16 mouse cellular contexts compared by ENCODE assay signal in the genomic region with DNA sequence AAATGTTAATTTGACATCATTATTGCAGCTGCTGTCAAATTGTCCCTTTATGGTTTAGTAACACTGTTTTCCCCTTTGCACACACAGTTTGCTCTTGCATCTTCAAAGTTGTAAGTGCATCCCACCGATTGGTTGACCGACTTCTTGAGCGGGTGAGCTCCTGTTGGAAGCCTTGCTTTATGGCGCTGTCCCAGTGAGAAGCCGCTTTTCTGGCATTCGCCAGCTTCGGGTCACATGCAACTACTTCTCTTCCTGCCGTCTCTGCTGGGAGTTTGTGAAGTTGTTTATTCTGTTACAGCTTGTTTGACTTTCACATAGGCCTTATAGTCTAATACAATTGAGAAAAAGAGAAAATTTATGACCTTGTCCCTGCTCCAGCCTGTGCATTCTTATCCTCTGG.
"Had no signal": no experiment of that assay in that cellular context is flagged by ENCODE, and none has a peak within 500 bp of the region (broad histone marks: within the 10 kb centered on the region; RNA-seq: fewer than 3 reads in every experiment).

No protein-coding gene starts in this region.

- H3K9ac ChIP-seq: liver, embryonic 13.5 days; liver, embryonic 15.5 days; liver, postnatal 0 days; lung, embryonic 14.5 days; midbrain, embryonic 13.5 days; midbrain, embryonic 15.5 days; neural tube, embryonic 13.5 days had no signal

- H3K27me3 ChIP-seq: liver, embryonic 13.5 days; liver, embryonic 15.5 days; megakaryocyte, embryonic 14.5 days; midbrain, embryonic 13.5 days; midbrain, embryonic 15.5 days; neural tube, embryonic 13.5 days had no signal

- H3K36me3 ChIP-seq: liver, embryonic 13.5 days; liver, embryonic 15.5 days; midbrain, embryonic 13.5 days; midbrain, embryonic 15.5 days had no signal

- H3K4me1 ChIP-seq: liver, embryonic 13.5 days; liver, embryonic 15.5 days had no signal

- H3K27ac ChIP-seq: liver, embryonic 13.5 days; liver, embryonic 15.5 days; macrophage had no signal

- H3K4me3 ChIP-seq: liver, embryonic 13.5 days; liver, embryonic 15.5 days; megakaryocyte, embryonic 14.5 days; midbrain, embryonic 13.5 days; midbrain, embryonic 15.5 days; neural tube, embryonic 13.5 days had no signal

- ATAC-seq: liver, postnatal 0 days; midbrain, embryonic 13.5 days; midbrain, embryonic 15.5 days had no signal

- H3K4me2 ChIP-seq: liver, embryonic 13.5 days; liver, embryonic 15.5 days; lung, embryonic 14.5 days; midbrain, embryonic 11.5 days; midbrain, embryonic 13.5 days; midbrain, embryonic 15.5 days; neural tube, embryonic 13.5 days had no signal

- DNase-seq: liver, embryonic 13.5 days; liver, postnatal 0 days; lung, embryonic 14.5 days; right cerebral cortex, postnatal 14 days; right cerebral cortex, postnatal 4 days; spleen, adult 18-20 months; thymus, adult 18-20 months; thymus, postnatal 14 days; thymus, postnatal 36 days had no signal

- H3K9me3 ChIP-seq: liver, embryonic 13.5 days; liver, embryonic 15.5 days; midbrain, embryonic 13.5 days; midbrain, embryonic 15.5 days; neural tube, embryonic 13.5 days had no signal
